Mouse (Mus musculus): Measurements from ENCODE around the gene Camkk2. TPM values are rescaled to one million over a fixed set of nuclear protein-coding genes. Genes with fewer than 3 reads are reported as not detected.
A peak's percentile ranks its signal among the peaks of the same experiment; 100 is the strongest.

Camkk2 gene
- polyA plus RNA-seq, 1 experiment from 2014 or later = 9.6 TPM

DNA sequence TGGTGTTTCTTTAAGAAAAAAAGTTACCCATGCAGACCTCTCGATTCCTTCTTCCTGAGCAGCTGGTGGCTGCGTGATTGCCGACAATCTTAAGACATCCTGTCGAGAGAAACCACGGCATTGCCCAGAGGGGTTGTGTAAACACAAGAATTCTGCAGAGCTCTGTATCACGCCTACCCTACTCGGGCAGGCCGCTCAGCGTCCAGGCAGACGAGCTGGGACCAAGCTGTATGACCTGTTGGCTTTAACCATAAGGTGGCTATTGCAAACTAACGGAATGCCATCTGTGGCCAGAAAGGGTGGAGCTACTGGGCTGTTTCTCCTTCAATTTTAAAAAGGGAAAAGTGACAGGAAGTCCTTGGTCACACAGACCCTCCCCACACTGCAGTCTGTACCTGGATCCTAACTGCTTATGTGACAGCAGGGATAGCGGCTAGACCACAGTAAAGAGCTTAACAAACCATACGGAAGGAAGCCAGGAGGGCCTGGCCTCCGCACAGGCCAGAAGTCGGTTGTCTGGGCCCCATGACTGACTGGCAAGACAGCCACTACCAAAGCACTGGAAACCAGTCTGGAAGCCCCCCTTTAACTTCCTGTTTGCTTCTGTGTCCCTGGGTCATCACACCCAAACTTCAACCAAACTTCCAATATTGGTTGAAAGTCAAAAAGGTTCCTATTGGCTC lies 47.1 kb downstream of the Camkk2 start:
- H3K4me3 ChIP-seq (replicated peaks) = no peak overlapping the region
- ATAC-seq (ENCODE audit: low read depth) (peak; percentile 39), DNase-seq (peak; percentile 11)
- H3K9me3 ChIP-seq (replicated peaks) = no peaks in the 10 kb centered on the region
- H3K27me3 ChIP-seq = no peaks in the 10 kb centered on the region
- peak overlapping the region; percentile 58 for H3K27ac ChIP-seq
- peaks cover 47% of the 10 kb centered on the region for H3K4me1 ChIP-seq (replicated peaks)
- H3K4me2 ChIP-seq = peak overlapping the region; percentile 32
- H3K36me3 ChIP-seq = peaks cover 8% of the 10 kb centered on the region; the same call in 1 of the 2 replicates
- H3K9ac ChIP-seq = peak overlapping the region; percentile 28
- WGBS (ENCODE audit: insufficient replicate concordance) = 21% methylated on average over 15 of the region's 15 CpGs

DNA sequence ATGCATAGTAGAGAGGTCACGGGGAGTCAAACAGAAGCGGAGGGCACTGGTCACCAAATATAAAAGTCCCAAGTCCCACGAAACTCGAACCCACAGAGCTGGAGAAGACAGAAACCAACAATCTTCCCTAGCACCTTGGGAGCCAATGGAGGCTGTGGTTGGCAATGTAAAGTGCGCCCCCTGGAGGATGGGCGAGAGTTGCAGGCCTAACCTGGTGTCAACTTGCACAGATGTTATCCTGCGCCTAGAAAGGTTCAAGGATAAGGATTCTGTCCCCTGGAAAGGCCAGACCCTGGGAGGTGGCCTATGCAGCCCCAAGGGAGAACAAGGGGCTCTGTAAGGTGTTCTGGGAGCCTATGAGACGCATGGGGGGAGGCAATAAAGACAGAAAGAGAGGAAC lies 47.9 kb downstream of the Camkk2 start:
- WGBS (ENCODE audit: insufficient replicate concordance) = 37% methylated on average over 8 of the region's 8 CpGs
- H3K27ac ChIP-seq = peak overlapping the region; percentile 58

DNA sequence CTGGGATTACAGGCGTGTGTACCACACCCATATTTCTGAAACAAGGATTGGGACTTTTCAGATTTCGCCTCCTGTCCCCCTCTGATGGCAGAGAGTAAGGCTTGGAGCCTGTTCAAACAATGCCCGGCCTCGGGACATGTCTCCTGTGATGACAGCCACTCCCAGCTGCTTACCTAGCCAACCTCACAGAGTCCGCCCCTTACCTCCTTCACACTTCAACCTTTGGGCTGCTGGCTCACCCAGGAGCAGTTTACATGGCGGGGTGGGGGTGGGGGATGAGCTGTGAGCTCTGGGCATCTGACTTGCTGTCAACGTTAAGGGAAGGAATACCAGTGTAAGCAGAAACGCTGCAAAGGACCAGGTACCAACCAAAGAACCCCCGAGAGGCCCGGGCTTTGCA lies 48.4 kb downstream of the Camkk2 start:
- WGBS (ENCODE audit: insufficient replicate concordance) = 66% methylated on average over 10 of the region's 10 CpGs
- Histone ChIP-seq H3K27ac (no peak overlapping the region), H3K4me2 (no peak overlapping the region), H3K27me3 (no peaks in the 10 kb centered on the region), H3K4me3 (replicated peaks) (no peak overlapping the region), H3K4me1 (replicated peaks) (peaks cover 40% of the 10 kb centered on the region), H3K9ac (no peak overlapping the region), H3K9me3 (replicated peaks) (no peaks in the 10 kb centered on the region), H3K36me3 (peaks cover 8% of the 10 kb centered on the region; the same call in 1 of the 2 replicates)
- DNase-seq (no peak), ATAC-seq (ENCODE audit: low read depth) (no peak)

More for the DNA sequence above, 47.9 kb downstream of the Camkk2 start:
- H3K4me3 ChIP-seq (replicated peaks) = no peak overlapping the region
- ATAC-seq (ENCODE audit: low read depth) = no peak
- H3K9ac ChIP-seq = no peak overlapping the region
- peak; percentile 58 for DNase-seq
- peaks cover 42% of the 10 kb centered on the region for H3K4me1 ChIP-seq (replicated peaks)
- no peaks in the 10 kb centered on the region for H3K27me3 ChIP-seq
- H3K4me2 ChIP-seq = peak overlapping the region; percentile 31; the same call in 1 of the 2 replicates
- peaks cover 8% of the 10 kb centered on the region; the same call in 1 of the 2 replicates for H3K36me3 ChIP-seq
- H3K9me3 ChIP-seq (replicated peaks) = no peaks in the 10 kb centered on the region

DNA sequence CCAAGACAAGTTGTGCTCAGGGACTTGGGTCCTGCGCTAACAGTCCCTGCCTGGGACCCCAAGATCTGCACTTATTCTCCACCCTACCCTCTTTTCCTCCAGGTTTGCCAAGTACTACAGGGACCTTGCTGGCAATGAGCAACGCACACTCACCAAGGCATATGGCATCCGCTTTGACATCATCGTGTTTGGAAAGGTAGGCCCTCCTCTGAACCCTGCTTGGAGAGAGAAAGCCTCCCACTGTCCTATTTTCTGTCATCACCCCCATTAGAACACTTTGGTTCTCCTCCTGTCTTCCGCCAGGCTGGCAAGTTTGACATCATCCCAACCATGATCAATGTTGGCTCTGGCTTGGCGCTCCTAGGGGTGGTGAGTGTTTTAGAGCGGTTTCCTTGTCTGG lies 52.1 kb downstream of the Camkk2 start:
- DNase-seq = no peak
- H3K9ac ChIP-seq = no peak overlapping the region
- 85% methylated on average over 7 of the region's 7 CpGs for WGBS (ENCODE audit: insufficient replicate concordance)
- H3K4me1 ChIP-seq (replicated peaks) = peaks cover 17% of the 10 kb centered on the region
- ATAC-seq (ENCODE audit: low read depth) = no peak
- H3K4me3 ChIP-seq (replicated peaks) = no peak overlapping the region
- H3K27ac ChIP-seq = no peak overlapping the region
- no peaks in the 10 kb centered on the region for H3K27me3 ChIP-seq
- no peaks in the 10 kb centered on the region for H3K9me3 ChIP-seq (replicated peaks)
- peaks cover 12% of the 10 kb centered on the region; the same call in 1 of the 2 replicates for H3K36me3 ChIP-seq
- H3K4me2 ChIP-seq = no peak overlapping the region

DNA sequence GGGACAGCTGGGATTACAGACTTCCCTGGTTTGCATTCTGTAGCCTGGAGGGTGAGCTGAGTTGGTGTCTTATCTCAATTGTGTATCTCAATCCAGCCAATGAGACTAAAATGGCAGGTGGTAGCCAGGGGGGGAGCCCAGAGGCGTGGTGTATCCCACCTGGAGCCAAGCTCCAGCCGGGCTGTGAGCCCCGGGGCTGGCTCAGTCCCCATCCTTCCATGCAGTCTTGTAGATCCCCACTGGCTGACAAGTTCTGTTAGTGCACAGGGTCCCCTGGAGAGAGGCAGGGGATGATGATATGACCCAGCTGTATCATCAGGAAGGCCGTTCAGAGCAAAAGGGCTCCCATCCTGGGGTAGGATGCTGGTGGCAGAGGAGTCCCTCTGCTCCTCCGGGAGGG lies 52.6 kb downstream of the Camkk2 start:
- Histone ChIP-seq H3K9ac (no peak overlapping the region), H3K27me3 (no peaks in the 10 kb centered on the region), H3K4me3 (replicated peaks) (no peak overlapping the region), H3K36me3 (peaks cover 12% of the 10 kb centered on the region; the same call in 1 of the 2 replicates), H3K4me2 (no peak overlapping the region), H3K4me1 (replicated peaks) (peaks cover 12% of the 10 kb centered on the region), H3K27ac (no peak overlapping the region), H3K9me3 (replicated peaks) (no peaks in the 10 kb centered on the region)
- 68% methylated on average over 5 of the region's 5 CpGs for WGBS (ENCODE audit: insufficient replicate concordance)
- no peak for DNase-seq
- no peak for ATAC-seq (ENCODE audit: low read depth)

DNA sequence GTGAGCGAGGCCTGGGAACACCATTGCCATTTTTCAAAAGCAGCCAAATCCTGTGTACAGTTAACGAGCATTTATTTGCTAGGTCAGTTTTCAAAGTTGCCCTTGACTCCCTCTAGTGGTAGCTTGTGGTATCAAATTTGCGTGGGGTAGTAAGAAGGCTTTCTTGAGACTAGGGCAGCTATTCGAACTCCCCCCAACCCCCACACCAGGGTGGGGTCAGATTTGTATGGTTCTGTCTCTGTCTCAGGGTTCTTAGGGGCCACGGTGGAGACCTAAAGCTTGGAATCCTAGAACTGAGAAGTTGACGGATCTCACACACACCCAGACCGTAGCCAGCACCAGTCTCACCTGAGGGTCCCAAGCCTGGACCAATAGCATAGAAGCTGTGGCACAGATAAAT lies 53.1 kb downstream of the Camkk2 start:
- ATAC-seq (ENCODE audit: low read depth) = peak; percentile 26; the same call in 1 of the 2 replicates
- peak; percentile 52 for DNase-seq
- no peaks in the 10 kb centered on the region for H3K9me3 ChIP-seq (replicated peaks)
- H3K4me2 ChIP-seq = no peak overlapping the region
- H3K4me3 ChIP-seq (replicated peaks) = no peak overlapping the region
- no peak overlapping the region for H3K27ac ChIP-seq
- WGBS (ENCODE audit: insufficient replicate concordance) = 20% methylated on average over 7 of the region's 7 CpGs
- H3K4me1 ChIP-seq (replicated peaks) = peaks cover 8% of the 10 kb centered on the region; the same call in 1 of the 2 replicates
- no peak overlapping the region for H3K9ac ChIP-seq
- no peaks in the 10 kb centered on the region for H3K27me3 ChIP-seq
- H3K36me3 ChIP-seq = peaks cover 12% of the 10 kb centered on the region; the same call in 1 of the 2 replicates

DNA sequence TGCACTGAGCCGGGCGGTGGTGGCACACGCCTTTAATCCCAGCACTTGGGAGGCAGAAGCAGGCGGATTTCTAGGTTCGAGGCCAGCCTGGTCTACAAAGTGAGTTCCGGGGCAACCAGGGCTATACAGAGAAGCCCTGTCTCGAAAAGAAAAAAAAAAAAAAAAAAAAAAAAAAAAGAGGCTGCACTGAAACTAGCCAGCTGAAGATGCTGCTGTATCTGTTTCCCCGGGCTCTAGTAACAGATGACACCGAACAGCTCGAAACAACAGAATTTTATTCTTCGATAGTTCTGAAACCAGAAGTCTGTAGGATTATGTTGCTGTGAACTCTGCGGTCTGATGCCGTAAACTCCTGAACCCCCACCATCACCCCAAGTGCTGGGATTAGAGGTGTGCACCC lies 53.8 kb downstream of the Camkk2 start:
- H3K4me1 ChIP-seq (replicated peaks) = peaks cover 3% of the 10 kb centered on the region; the same call in 1 of the 2 replicates
- H3K9ac ChIP-seq = no peak overlapping the region
- H3K36me3 ChIP-seq = peaks cover 12% of the 10 kb centered on the region; the same call in 1 of the 2 replicates
- H3K4me3 ChIP-seq (replicated peaks) = no peak overlapping the region
- H3K9me3 ChIP-seq (replicated peaks) = no peaks in the 10 kb centered on the region
- ATAC-seq (ENCODE audit: low read depth) = no peak
- DNase-seq = no peak
- H3K4me2 ChIP-seq = no peak overlapping the region
- no peak overlapping the region for H3K27ac ChIP-seq
- WGBS (ENCODE audit: insufficient replicate concordance) = 79% methylated on average over 13 of the region's 13 CpGs
- H3K27me3 ChIP-seq = no peaks in the 10 kb centered on the region

DNA sequence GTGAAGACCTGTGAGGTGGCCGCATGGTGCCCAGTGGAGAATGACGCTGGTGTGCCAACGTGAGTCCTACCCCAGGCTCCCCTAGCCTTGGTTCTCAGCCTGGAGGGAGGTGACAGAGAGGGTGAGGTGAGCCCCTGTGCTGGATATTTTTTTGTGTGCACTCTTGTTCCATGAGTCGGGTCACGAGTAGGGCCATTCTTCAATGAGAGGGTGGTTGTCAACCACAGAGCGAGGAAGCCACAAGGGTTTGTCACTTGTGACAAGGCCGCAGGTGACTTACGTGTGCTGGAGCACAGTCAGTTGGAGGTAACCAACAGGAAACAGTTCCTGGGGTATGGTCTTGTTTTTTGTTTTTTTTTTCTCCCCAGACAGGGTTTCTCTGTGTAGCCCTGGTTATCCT lies 60.0 kb downstream of the Camkk2 start:
- Histone ChIP-seq H3K9ac (no peak overlapping the region), H3K4me3 (replicated peaks) (no peak overlapping the region)
- WGBS (ENCODE audit: insufficient replicate concordance) = 80% methylated on average over 8 of the region's 8 CpGs

DNA sequence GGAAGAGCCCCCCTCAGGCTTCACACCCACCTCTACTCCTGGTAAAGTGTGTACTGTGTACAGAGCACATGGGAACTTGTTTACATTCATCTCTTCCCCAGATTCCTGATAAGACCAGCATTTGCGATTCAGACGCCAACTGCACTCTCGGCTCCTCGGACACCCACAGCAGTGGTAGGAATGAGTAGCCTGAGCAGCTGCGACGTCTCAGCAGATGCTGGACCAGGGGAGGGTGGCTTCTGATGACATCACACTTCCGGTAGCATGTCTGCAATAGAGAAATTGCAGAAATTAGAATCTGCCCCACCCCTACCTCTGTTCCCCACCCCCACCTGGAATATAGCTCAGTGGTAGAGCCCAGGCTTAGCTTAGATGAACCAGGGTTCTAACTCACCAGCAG lies 60.8 kb downstream of the Camkk2 start:
- Histone ChIP-seq H3K9ac (no peak overlapping the region), H3K4me1 (replicated peaks) (no peaks in the 10 kb centered on the region), H3K27ac (no peak overlapping the region), H3K36me3 (peaks cover 39% of the 10 kb centered on the region), H3K4me2 (no peak overlapping the region), H3K27me3 (no peaks in the 10 kb centered on the region), H3K4me3 (replicated peaks) (no peak overlapping the region), H3K9me3 (replicated peaks) (no peaks in the 10 kb centered on the region)
- no peak for DNase-seq
- ATAC-seq (ENCODE audit: low read depth) = no peak
- WGBS (ENCODE audit: insufficient replicate concordance) = 66% methylated on average over 7 of the region's 7 CpGs

More for the DNA sequence above, 60.0 kb downstream of the Camkk2 start:
- H3K9me3 ChIP-seq (replicated peaks) = no peaks in the 10 kb centered on the region
- H3K27me3 ChIP-seq = no peaks in the 10 kb centered on the region
- ATAC-seq (ENCODE audit: low read depth) = no peak
- peaks cover 37% of the 10 kb centered on the region for H3K36me3 ChIP-seq
- no peak for DNase-seq
- H3K27ac ChIP-seq = no peak overlapping the region; the same call in 1 of the 2 replicates
- no peaks in the 10 kb centered on the region for H3K4me1 ChIP-seq (replicated peaks)
- H3K4me2 ChIP-seq = no peak overlapping the region

DNA sequence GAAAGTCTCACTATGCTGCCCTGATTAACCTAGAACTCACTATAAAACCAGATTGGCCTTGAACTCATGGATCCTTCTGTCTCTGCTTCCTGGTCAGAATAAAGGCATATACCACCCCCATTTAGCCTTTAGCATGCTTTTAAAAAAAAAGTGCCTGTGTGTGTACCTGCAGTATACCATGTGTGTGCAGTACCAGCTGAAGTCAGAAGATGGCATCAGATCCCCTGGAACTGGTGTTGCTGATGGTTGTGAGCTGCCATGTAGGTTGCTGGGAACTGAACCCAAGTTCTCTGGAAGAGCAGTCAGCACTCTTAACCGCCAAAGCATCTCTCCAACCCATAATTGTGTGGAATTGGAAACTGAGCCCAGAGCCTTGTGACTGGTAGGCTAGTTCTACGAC lies 62.4 kb downstream of the Camkk2 start:
- Histone ChIP-seq H3K36me3 (peaks cover 39% of the 10 kb centered on the region), H3K27ac (no peak overlapping the region), H3K4me3 (replicated peaks) (no peak overlapping the region), H3K27me3 (no peaks in the 10 kb centered on the region), H3K9ac (no peak overlapping the region), H3K4me1 (replicated peaks) (no peaks in the 10 kb centered on the region), H3K4me2 (no peak overlapping the region), H3K9me3 (replicated peaks) (no peaks in the 10 kb centered on the region)
- DNase-seq (no peak), ATAC-seq (ENCODE audit: low read depth) (no peak)
- 87% methylated on average over 2 of the region's 2 CpGs for WGBS (ENCODE audit: insufficient replicate concordance)

DNA sequence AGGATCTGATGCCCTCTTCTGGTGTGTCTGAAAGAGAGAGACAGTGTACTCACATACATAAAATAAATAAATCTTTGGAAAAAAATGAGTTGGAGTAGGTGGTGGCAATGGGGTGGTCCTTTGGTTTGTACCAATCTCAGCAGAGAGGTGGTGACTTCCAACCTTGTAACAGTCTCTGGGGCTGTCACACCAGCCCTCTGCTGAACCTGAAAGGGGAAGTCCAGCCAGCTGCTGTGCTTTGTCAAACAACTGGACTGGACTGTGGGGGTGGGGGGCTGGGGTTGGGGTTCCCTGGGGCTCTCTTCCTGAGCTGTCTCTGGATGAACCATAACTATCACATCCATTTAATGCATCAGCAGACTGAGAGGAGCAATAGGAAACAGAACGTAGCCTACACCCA lies 63.5 kb downstream of the Camkk2 start:
- Histone ChIP-seq H3K4me1 (replicated peaks) (no peaks in the 10 kb centered on the region), H3K4me2 (no peak overlapping the region), H3K9ac (no peak overlapping the region), H3K27ac (no peak overlapping the region), H3K27me3 (no peaks in the 10 kb centered on the region), H3K4me3 (replicated peaks) (no peak overlapping the region), H3K36me3 (peaks cover 39% of the 10 kb centered on the region), H3K9me3 (replicated peaks) (no peaks in the 10 kb centered on the region)
- 59% methylated on average over 1 of the region's 1 CpGs for WGBS (ENCODE audit: insufficient replicate concordance)
- ATAC-seq (ENCODE audit: low read depth) (no peak), DNase-seq (no peak)

DNA sequence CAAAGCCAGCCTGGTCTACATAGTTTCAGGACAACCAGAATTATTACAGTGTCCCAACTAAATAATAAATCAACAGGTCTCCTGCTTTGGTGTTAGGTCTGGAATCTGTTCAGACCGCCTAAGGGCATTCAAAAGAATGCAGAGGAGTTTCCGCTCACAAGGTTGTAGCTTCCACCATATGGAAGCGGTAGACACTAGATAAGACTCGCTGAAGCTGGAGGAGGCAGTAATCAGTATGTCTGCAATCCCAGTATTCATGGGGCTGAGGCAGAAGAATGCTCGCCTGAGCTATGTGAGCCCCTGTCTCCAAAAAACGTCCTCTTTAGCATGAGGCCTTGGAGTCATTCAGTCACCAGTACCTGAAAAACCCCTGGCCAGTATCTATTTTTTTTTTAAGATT lies 70.4 kb downstream of the Camkk2 start:
- no peaks in the 10 kb centered on the region for H3K9me3 ChIP-seq (replicated peaks)
- H3K27ac ChIP-seq = no peak overlapping the region
- peak overlapping the region; percentile 98 for H3K4me2 ChIP-seq

More for the DNA sequence above, 70.4 kb downstream of the Camkk2 start:
- H3K36me3 ChIP-seq = 0 out of 2 replicates have a peak, but pooled peaks cover 4% of the 10 kb centered on the region
- H3K4me3 ChIP-seq (replicated peaks) = no peak overlapping the region
- H3K4me1 ChIP-seq (replicated peaks) = peaks cover 43% of the 10 kb centered on the region
- H3K27me3 ChIP-seq = no peaks in the 10 kb centered on the region
- ATAC-seq (ENCODE audit: low read depth) (0 out of 2 replicates have a peak, but pooled peaks have one; percentile 30), DNase-seq (peak; percentile 41)
- H3K9ac ChIP-seq = peak overlapping the region; percentile 81; the same call in 1 of the 2 replicates
- 18% methylated on average over 6 of the region's 6 CpGs for WGBS (ENCODE audit: insufficient replicate concordance)

All from liver, embryonic 13.5 days (tissue).